Mouse (Mus musculus) kidney, adult 2 months (tissue): Measurements from ENCODE around the gene Nkx2-3.

Source experiments
- CTCF ChIP-seq: fragments of 200-500 bp; conservative IDR thresholded peaks from 2 replicates; pipeline ENCODE4 v1.5.1; 2011; ENCODE audit warnings: low read depth, mild to moderate bottlenecking, control low read depth, low read length, moderate library complexity, mixed read lengths; ENCODE audit not compliant: insufficient read depth, insufficient read length
- POLR2A ChIP-seq: fragments of 200-500 bp; IDR thresholded peaks from one replicate; pipeline ENCODE4 v1.6.1; 2011; ENCODE audit warnings: low read depth, low read length, control low read depth

GRCm38 (mm10) chr19:43608711-43609457 lies 3.2 kb upstream of the Nkx2-3 start:
- no peak for TF ChIP-seq CTCF
- TF ChIP-seq POLR2A = no peak
